31 mouse cellular contexts compared by ENCODE assay signal in genomic region chr14:23651682-23652081, GRCm38 (mm10).
A peak's percentile ranks its signal among the peaks of the same experiment; 100 is the strongest.
DNase-seq lines count a peak whose midpoint lies in the region; ATAC-seq and TF ChIP-seq lines count a peak whose summit lies in the region.
"Had no signal": no experiment of that assay in that cellular context is flagged by ENCODE, and none has a peak within 500 bp of the region (broad histone marks: within the 10 kb centered on the region; RNA-seq: fewer than 3 reads in every experiment).

No protein-coding gene starts in this region.

- no peak overlapping the region for H3K9ac ChIP-seq in lung, embryonic 14.5 days
- H3K9ac ChIP-seq: embryonic facial prominence, embryonic 15.5 days; heart, embryonic 13.5 days; intestine, embryonic 15.5 days; liver, embryonic 14.5 days; lung, embryonic 15.5 days had no signal

- H3K27ac ChIP-seq in lung, embryonic 14.5 days (ENCODE audit: low read depth): no peak overlapping the region
- H3K27ac ChIP-seq: embryonic facial prominence, embryonic 10.5 days; embryonic facial prominence, embryonic 15.5 days; heart, adult 2 months; heart, embryonic 13.5 days; hindbrain, embryonic 10.5 days; intestine, embryonic 15.5 days; layer of hippocampus, adult 2 months; liver, embryonic 14.5 days; lung, embryonic 15.5 days had no signal

- no peak overlapping the region for H3K4me2 ChIP-seq in lung, embryonic 14.5 days
- H3K4me2 ChIP-seq: embryonic facial prominence, embryonic 15.5 days; heart, embryonic 13.5 days; intestine, embryonic 15.5 days; lung, embryonic 15.5 days had no signal

- no peak for DNase-seq in frontal cortex, postnatal 14 days (ENCODE audit: low spot score in 2 of 2)
- DNase-seq in lung, embryonic 14.5 days: peak; percentile 42
- DNase-seq in lung, adult 2 months: no peak
- peak; percentile 44 for DNase-seq in right cerebral cortex, adult 18-20 months
- no peak for DNase-seq in right cerebral cortex, postnatal 4 days
- no peak for DNase-seq in urinary bladder, adult 2 months (ENCODE audit: low spot score)
- DNase-seq: adrenal gland, adult 2 months; adrenal gland, postnatal 36 days; B cell, adult 2 months; cerebellum, adult 8-10 months; cerebellum, postnatal 25 days; heart, adult 2 months; heart, postnatal 10 days; kidney, postnatal 36 days; liver; midbrain, embryonic 14.5 days; spleen, adult 18-20 months; thymus, postnatal 14 days had no signal

- no peaks in the 10 kb centered on the region for H3K36me3 ChIP-seq in lung, embryonic 14.5 days (ENCODE audit: insufficient read depth)
- H3K36me3 ChIP-seq: embryonic facial prominence, embryonic 10.5 days; embryonic facial prominence, embryonic 15.5 days; heart, embryonic 13.5 days; hindbrain, embryonic 10.5 days; intestine, embryonic 15.5 days; lung, embryonic 15.5 days had no signal

- WGBS in lung, embryonic 14.5 days: 61% methylated on average over 4 of the region's 4 CpGs
- WGBS in lung, adult 2 months: 62% methylated on average over 4 of the region's 4 CpGs

- H3K4me3 ChIP-seq in lung, embryonic 14.5 days (ENCODE audit: low read depth, low read length): no peak overlapping the region
- H3K4me3 ChIP-seq in lung, adult 2 months (replicated peaks; ENCODE audit: extremely low read depth, low read depth, low read length): no peak overlapping the region
- H3K4me3 ChIP-seq: embryonic facial prominence, embryonic 10.5 days; embryonic facial prominence, embryonic 15.5 days; heart, adult 2 months; heart, embryonic 13.5 days; hindbrain, embryonic 10.5 days; intestine, embryonic 15.5 days; layer of hippocampus, adult 2 months; lung, embryonic 15.5 days; megakaryocyte, embryonic 14.5 days had no signal

- H3K9me3 ChIP-seq in lung, embryonic 14.5 days (ENCODE audit: low read depth, low read length): no peaks in the 10 kb centered on the region
- H3K9me3 ChIP-seq: embryonic facial prominence, embryonic 10.5 days; embryonic facial prominence, embryonic 15.5 days; heart, embryonic 13.5 days; hindbrain, embryonic 10.5 days; intestine, embryonic 15.5 days; lung, embryonic 15.5 days; megakaryocyte, embryonic 14.5 days had no signal

- no peak for TF ChIP-seq POLR2A in lung, adult 2 months (IDR thresholded peaks at IDR 0.05; ENCODE audit: borderline replicate concordance, extremely low read depth, low read depth, low read length)

- no peaks in the 10 kb centered on the region for H3K4me1 ChIP-seq in lung, embryonic 14.5 days (ENCODE audit: insufficient read depth)
- no peaks in the 10 kb centered on the region for H3K4me1 ChIP-seq in lung, adult 2 months (ENCODE audit: control insufficient read depth, insufficient read depth, low read length)
- H3K4me1 ChIP-seq: embryonic facial prominence, embryonic 10.5 days; embryonic facial prominence, embryonic 15.5 days; heart, embryonic 13.5 days; hindbrain, embryonic 10.5 days; intestine, embryonic 15.5 days; lung, embryonic 15.5 days; megakaryocyte, embryonic 14.5 days had no signal

- no peaks in the 10 kb centered on the region for H3K27me3 ChIP-seq in lung, embryonic 14.5 days (ENCODE audit: insufficient read depth, low read length)
- H3K27me3 ChIP-seq: CH12.LX; embryonic facial prominence, embryonic 15.5 days; intestine, embryonic 15.5 days; lung, embryonic 15.5 days; megakaryocyte, embryonic 14.5 days had no signal

- no peak for TF ChIP-seq CTCF in lung, embryonic 14.5 days (IDR thresholded peaks at IDR 0.05; ENCODE audit: low read depth)
- no peak for TF ChIP-seq CTCF in lung, adult 2 months (IDR thresholded peaks at IDR 0.05; ENCODE audit: insufficient read depth, low read length)

- ATAC-seq in frontal cortex, adult (ENCODE audit: low TSS enrichment): peak; percentile 60; the same call in 1 of the 2 replicates
- no peak for ATAC-seq in lung, embryonic 14.5 days (ENCODE audit: insufficient read depth)
- ATAC-seq: activated CD4-positive, CD25-positive, alpha-beta regulatory T cell, adult 4 months; hindbrain, embryonic 16.5 days; intestine, embryonic 15.5 days had no signal

Comparison
In these comparisons a context has a peak if more than half of its experiments do, and no peak if none do; other contexts are left out.
1. DNase-seq: peak in lung, embryonic 14.5 days (single experiment) and right cerebral cortex, adult 18-20 months (single experiment); none in frontal cortex, postnatal 14 days (0 of 2), lung, adult 2 months (single experiment), right cerebral cortex, postnatal 4 days (single experiment) and urinary bladder, adult 2 months (single experiment).